Mouse (Mus musculus): ENCODE results near the gene Gm20696. TPM values are rescaled to one million over a fixed set of nuclear protein-coding genes. Genes with fewer than 3 reads are reported as not detected.

The Gm20696 gene
- polyA plus RNA-seq, 1 experiment from 2014 or later, result 4.2 TPM

DNA sequence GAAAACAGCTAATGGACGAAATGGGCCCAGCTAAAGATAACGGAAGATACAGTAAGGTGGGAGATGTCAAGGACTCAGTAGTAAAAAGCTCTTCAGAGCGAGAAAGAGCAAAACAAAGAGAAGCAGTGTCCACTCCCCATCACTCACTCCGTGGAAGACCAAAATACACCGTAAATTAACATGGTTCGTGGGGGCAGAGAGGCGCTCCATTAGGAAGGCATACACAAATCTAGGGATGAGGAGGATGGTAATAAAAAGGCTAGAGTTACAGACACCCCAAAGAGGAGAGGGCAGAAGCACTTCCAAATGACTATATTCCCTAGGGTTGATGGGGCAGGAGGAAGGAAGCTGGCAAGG is 390.3 kb downstream of the Gm20696 start:
- Histone ChIP-seq H3K9me3 (no peaks in the 10 kb centered on the region), H3K36me3 (no peaks in the 10 kb centered on the region; the same call in 1 of the 2 replicates), H3K27me3 (no peaks in the 10 kb centered on the region), H3K4me3 (no peak overlapping the region), H3K9ac (no peak overlapping the region), H3K4me1 (peaks cover 23% of the 10 kb centered on the region), H3K27ac (no peak overlapping the region), H3K4me2 (no peak overlapping the region)
- 51% methylated on average over 7 of the region's 7 CpGs for WGBS
- ATAC-seq (ENCODE audit: insufficient number of reproducible peaks, low FRiP score, low TSS enrichment, low read depth), result no peak

- Histone ChIP-seq H3K9ac (no peak overlapping the region), H3K36me3 (no peaks in the 10 kb centered on the region; the same call in 1 of the 2 replicates), H3K9me3 (no peaks in the 10 kb centered on the region), H3K27ac (peak overlapping the region; percentile 11; the same call in 1 of the 2 replicates), H3K4me2 (no peak overlapping the region), H3K4me3 (no peak overlapping the region), H3K27me3 (no peaks in the 10 kb centered on the region), H3K4me1 (peaks cover 28% of the 10 kb centered on the region)
- no peak for ATAC-seq (ENCODE audit: insufficient number of reproducible peaks, low FRiP score, low TSS enrichment, low read depth)
- 32% methylated on average over 21 of the region's 21 CpGs for WGBS
These were observed 391.0 kb downstream of the Gm20696 start for GRCm38 (mm10) chr6:99275381-99276296.

DNA sequence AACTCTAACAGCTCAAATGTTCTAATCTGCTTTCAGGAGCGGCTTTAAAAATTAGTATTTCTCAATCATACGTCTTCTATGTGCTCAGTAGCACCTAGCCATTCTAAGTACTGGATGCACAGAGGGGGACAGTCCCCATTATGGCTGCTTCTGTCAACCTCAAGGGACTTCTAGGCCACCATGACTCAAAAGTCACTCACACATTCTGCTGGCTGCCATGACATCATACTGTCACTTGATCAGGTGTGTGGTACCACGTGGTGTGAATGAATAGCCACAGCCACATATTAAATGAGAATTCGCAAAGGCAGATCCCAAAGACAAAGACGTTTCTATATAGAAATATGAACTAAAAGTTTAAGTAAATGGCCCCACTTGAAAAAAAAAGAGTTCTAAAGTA is 391.9 kb downstream of the Gm20696 start:
- no peak overlapping the region for H3K4me3 ChIP-seq
- H3K4me1 ChIP-seq, result peaks cover 32% of the 10 kb centered on the region
- no peaks in the 10 kb centered on the region; the same call in 1 of the 2 replicates for H3K36me3 ChIP-seq
- H3K9me3 ChIP-seq, result no peaks in the 10 kb centered on the region
- no peak overlapping the region for H3K27ac ChIP-seq
- no peak for ATAC-seq (ENCODE audit: insufficient number of reproducible peaks, low FRiP score, low TSS enrichment, low read depth)
- 74% methylated on average over 5 of the region's 5 CpGs for WGBS
- no peaks in the 10 kb centered on the region for H3K27me3 ChIP-seq
- no peak overlapping the region for H3K9ac ChIP-seq
- H3K4me2 ChIP-seq, result no peak overlapping the region

GRCm38 (mm10) chr6:99274222-99274621 is 392.4 kb downstream of the Gm20696 start:
- Histone ChIP-seq H3K4me2 (no peak overlapping the region), H3K9ac (no peak overlapping the region), H3K4me1 (peaks cover 34% of the 10 kb centered on the region), H3K9me3 (no peaks in the 10 kb centered on the region), H3K36me3 (no peaks in the 10 kb centered on the region; the same call in 1 of the 2 replicates), H3K27me3 (no peaks in the 10 kb centered on the region), H3K27ac (no peak overlapping the region), H3K4me3 (no peak overlapping the region)
- ATAC-seq (ENCODE audit: insufficient number of reproducible peaks, low FRiP score, low TSS enrichment, low read depth), result no peak
- 69% methylated on average over 6 of the region's 6 CpGs for WGBS

DNA sequence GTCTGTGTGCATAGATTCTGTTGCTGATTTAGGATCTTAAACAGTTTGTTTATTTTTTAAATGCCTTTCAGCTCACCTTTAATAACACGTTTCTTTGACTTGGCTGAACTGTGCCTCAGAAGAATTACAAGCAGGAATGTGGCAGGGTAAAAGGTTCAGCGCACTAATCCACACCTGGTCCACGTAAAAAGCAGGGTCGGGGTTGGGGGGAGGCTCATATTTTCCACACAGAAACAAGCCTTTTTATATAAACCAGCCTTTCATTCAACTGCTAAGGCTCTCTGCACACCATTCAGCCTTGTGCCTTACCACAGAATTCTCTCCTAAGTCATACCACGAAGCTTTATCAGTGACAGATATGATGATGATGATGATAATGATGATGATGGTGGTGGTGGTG is 393.4 kb downstream of the Gm20696 start:
- no peaks in the 10 kb centered on the region for H3K9me3 ChIP-seq
- no peak for ATAC-seq (ENCODE audit: insufficient number of reproducible peaks, low FRiP score, low TSS enrichment, low read depth)
- H3K27ac ChIP-seq, result no peak overlapping the region
- no peaks in the 10 kb centered on the region; the same call in 1 of the 2 replicates for H3K36me3 ChIP-seq
- no peak overlapping the region for H3K4me3 ChIP-seq
- H3K4me2 ChIP-seq, result no peak overlapping the region
- H3K9ac ChIP-seq, result no peak overlapping the region
- peaks cover 34% of the 10 kb centered on the region for H3K4me1 ChIP-seq
- 29% methylated on average over 5 of the region's 5 CpGs for WGBS
- H3K27me3 ChIP-seq, result no peaks in the 10 kb centered on the region

- WGBS, result 87% methylated on average over 3 of the region's 3 CpGs
- Histone ChIP-seq H3K4me1 (peaks cover 34% of the 10 kb centered on the region), H3K9ac (no peak overlapping the region), H3K36me3 (no peaks in the 10 kb centered on the region), H3K9me3 (no peaks in the 10 kb centered on the region), H3K4me3 (no peak overlapping the region), H3K27ac (no peak overlapping the region), H3K4me2 (no peak overlapping the region), H3K27me3 (no peaks in the 10 kb centered on the region)
- no peak for ATAC-seq (ENCODE audit: insufficient number of reproducible peaks, low FRiP score, low TSS enrichment, low read depth)
These were observed 394.4 kb downstream of the Gm20696 start for GRCm38 (mm10) chr6:99272174-99272573.

- ATAC-seq (ENCODE audit: insufficient number of reproducible peaks, low FRiP score, low TSS enrichment, low read depth), result no peak
- Histone ChIP-seq H3K4me2 (no peak overlapping the region), H3K27me3 (no peaks in the 10 kb centered on the region), H3K27ac (no peak overlapping the region), H3K9ac (no peak overlapping the region), H3K9me3 (no peaks in the 10 kb centered on the region), H3K4me1 (peaks cover 34% of the 10 kb centered on the region), H3K36me3 (no peaks in the 10 kb centered on the region), H3K4me3 (no peak overlapping the region)
- WGBS, result 71% methylated on average over 7 of the region's 7 CpGs
These were observed 394.9 kb downstream of the Gm20696 start for GRCm38 (mm10) chr6:99271741-99272140.

GRCm38 (mm10) chr6:99269921-99270320 is 396.7 kb downstream of the Gm20696 start:
- WGBS, result 32% methylated on average over 6 of the region's 6 CpGs
- Histone ChIP-seq H3K36me3 (no peaks in the 10 kb centered on the region), H3K4me3 (no peak overlapping the region), H3K4me2 (no peak overlapping the region), H3K4me1 (peaks cover 43% of the 10 kb centered on the region), H3K27ac (peak overlapping the region; percentile 47; the same call in 1 of the 2 replicates), H3K9ac (no peak overlapping the region), H3K27me3 (no peaks in the 10 kb centered on the region), H3K9me3 (no peaks in the 10 kb centered on the region)
- no peak for ATAC-seq (ENCODE audit: insufficient number of reproducible peaks, low FRiP score, low TSS enrichment, low read depth)

GRCm38 (mm10) chr6:99268171-99269061 is 398.2 kb downstream of the Gm20696 start:
- Histone ChIP-seq H3K4me1 (peaks cover 48% of the 10 kb centered on the region), H3K4me3 (no peak overlapping the region), H3K4me2 (no peak overlapping the region), H3K36me3 (no peaks in the 10 kb centered on the region), H3K27ac (no peak overlapping the region), H3K27me3 (no peaks in the 10 kb centered on the region), H3K9ac (no peak overlapping the region), H3K9me3 (no peaks in the 10 kb centered on the region)
- WGBS, result 62% methylated on average over 20 of the region's 20 CpGs
- no peak for ATAC-seq (ENCODE audit: insufficient number of reproducible peaks, low FRiP score, low TSS enrichment, low read depth)

- H3K36me3 ChIP-seq, result no peaks in the 10 kb centered on the region
- no peak for ATAC-seq (ENCODE audit: insufficient number of reproducible peaks, low FRiP score, low TSS enrichment, low read depth)
- peak overlapping the region; percentile 43 for H3K27ac ChIP-seq
- H3K4me3 ChIP-seq, result no peak overlapping the region; the same call in 1 of the 2 replicates
- no peaks in the 10 kb centered on the region for H3K27me3 ChIP-seq
- WGBS, result 38% methylated on average over 13 of the region's 13 CpGs
- peaks cover 42% of the 10 kb centered on the region for H3K4me1 ChIP-seq
- H3K4me2 ChIP-seq, result peak overlapping the region; percentile 15
- H3K9ac ChIP-seq, result no peak overlapping the region
- no peaks in the 10 kb centered on the region for H3K9me3 ChIP-seq
These were observed 400.5 kb downstream of the Gm20696 start for GRCm38 (mm10) chr6:99265945-99266656.

DNA sequence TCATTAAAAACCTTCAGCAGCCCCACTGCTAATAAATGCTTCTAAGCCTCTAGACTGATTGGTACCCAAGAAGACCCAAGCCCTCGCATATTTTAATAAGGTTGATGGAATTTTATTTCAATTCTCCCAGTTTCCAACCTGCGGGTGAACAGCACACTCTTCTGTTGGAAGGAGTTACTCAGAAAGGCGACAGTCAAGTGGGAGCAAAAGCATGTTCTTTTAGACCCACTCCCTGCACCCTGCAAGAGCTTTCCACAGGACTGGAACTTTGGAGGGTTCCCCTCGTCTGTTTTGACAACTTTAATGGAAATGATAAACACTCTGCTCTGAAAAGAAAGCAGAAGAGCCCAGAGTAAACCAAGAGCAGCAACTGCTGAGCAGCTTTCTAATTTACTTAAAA is 401.4 kb downstream of the Gm20696 start:
- 33% methylated on average over 4 of the region's 4 CpGs for WGBS
- H3K9ac ChIP-seq, result no peak overlapping the region
- no peaks in the 10 kb centered on the region for H3K9me3 ChIP-seq
- H3K36me3 ChIP-seq, result no peaks in the 10 kb centered on the region
- H3K4me2 ChIP-seq, result no peak overlapping the region
- no peaks in the 10 kb centered on the region for H3K27me3 ChIP-seq
- no peak overlapping the region for H3K4me3 ChIP-seq
- peaks cover 37% of the 10 kb centered on the region for H3K4me1 ChIP-seq
- 0 out of 2 replicates have a peak overlapping the region, but pooled peaks have one; percentile 43 for H3K27ac ChIP-seq
- no peak for ATAC-seq (ENCODE audit: insufficient number of reproducible peaks, low FRiP score, low TSS enrichment, low read depth)

Data from limb, embryonic 15.5 days (tissue).